Mouse (Mus musculus): ENCODE data around the gene Dlx2. TPM values are rescaled to one million over a fixed set of nuclear protein-coding genes. Genes with fewer than 3 reads are reported as not detected.

The Dlx2 gene
- polyA plus RNA-seq, 1 experiment from 2014 or later: 0.19 TPM

DNA sequence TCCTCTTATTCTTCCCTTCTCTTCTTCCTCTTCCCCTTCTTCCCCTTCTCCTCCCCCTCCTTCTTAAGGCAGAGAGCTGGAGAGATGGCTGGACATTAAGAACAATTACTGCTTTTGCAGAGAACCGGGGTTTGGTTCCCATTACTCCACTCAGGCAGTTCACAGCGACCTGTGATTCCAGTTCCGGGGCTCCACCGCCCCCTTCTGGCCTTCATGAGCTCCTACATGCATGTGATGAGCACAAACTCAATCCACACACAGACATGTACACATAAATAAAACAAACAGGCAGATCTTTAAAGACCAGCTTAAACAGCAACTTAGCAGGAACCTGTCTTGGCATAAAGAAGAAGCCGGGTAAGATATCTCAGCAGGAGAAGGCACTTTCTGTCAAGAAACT is 9.5 kb upstream of the Dlx2 start:
- H3K27me3 ChIP-seq (replicated peaks; ENCODE audit: control insufficient read depth, insufficient read depth, low read length): peaks cover 34% of the 10 kb centered on the region
- no peaks in the 10 kb centered on the region for H3K36me3 ChIP-seq (ENCODE audit: control insufficient read depth, insufficient read depth, low read length)
- WGBS: 59% methylated on average over 5 of the region's 5 CpGs
- no peak overlapping the region for H3K27ac ChIP-seq (ENCODE audit: low read depth, low read length)
- no peaks in the 10 kb centered on the region for H3K9me3 ChIP-seq (ENCODE audit: control insufficient read depth, low read length)
- H3K4me1 ChIP-seq (replicated peaks; ENCODE audit: control insufficient read depth, insufficient read depth, low read length): no peaks in the 10 kb centered on the region; the same call in 1 of the 2 replicates
- no peak overlapping the region for H3K9ac ChIP-seq (ENCODE audit: low read depth, low read length)
- H3K4me2 ChIP-seq: no peak overlapping the region
- DNase-seq (ENCODE audit: low spot score): no peak
- no peak overlapping the region for H3K4me3 ChIP-seq (ENCODE audit: low read depth, low read length)
- ATAC-seq (replicated peaks; ENCODE audit: low FRiP score): no peak

GRCm38 (mm10) chr2:71551704-71552103 is 5.2 kb upstream of the Dlx2 start:
- peaks cover 3% of the 10 kb centered on the region for H3K4me1 ChIP-seq (replicated peaks; ENCODE audit: control insufficient read depth, insufficient read depth, low read length)
- no peak for ATAC-seq (replicated peaks; ENCODE audit: low FRiP score)

DNA sequence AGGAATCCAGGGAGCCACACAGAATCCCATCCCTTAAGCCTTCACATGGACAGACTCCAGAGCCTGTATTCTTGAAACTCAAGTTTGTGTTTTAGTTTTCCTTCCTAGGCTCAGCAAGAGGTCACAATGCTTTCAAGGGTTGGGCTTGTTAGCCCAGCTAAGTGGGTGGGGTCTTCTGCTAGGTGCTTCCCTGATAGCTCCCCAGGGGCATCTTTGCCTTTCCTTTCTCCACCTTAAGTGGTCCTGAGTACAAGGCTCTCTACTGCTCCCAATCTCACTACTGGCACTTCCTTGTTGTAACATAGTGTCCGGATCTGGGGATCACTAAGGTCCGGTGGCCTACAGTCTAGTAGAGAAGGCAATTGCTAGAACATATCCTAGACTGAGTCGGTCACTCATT is 3.8 kb upstream of the Dlx2 start:
- ATAC-seq (replicated peaks; ENCODE audit: low FRiP score) (no peak), DNase-seq (ENCODE audit: low spot score) (no peak)
- H3K9me3 ChIP-seq (ENCODE audit: control insufficient read depth, low read length): no peaks in the 10 kb centered on the region
- peaks cover 85% of the 10 kb centered on the region for H3K27me3 ChIP-seq (replicated peaks; ENCODE audit: control insufficient read depth, insufficient read depth, low read length)
- H3K4me3 ChIP-seq (ENCODE audit: low read depth, low read length): no peak overlapping the region
- no peak overlapping the region for H3K4me2 ChIP-seq
- H3K27ac ChIP-seq (ENCODE audit: low read depth, low read length): no peak overlapping the region
- no peaks in the 10 kb centered on the region for H3K36me3 ChIP-seq (ENCODE audit: control insufficient read depth, insufficient read depth, low read length)
- 32% methylated on average over 3 of the region's 3 CpGs for WGBS
- peaks cover 15% of the 10 kb centered on the region for H3K4me1 ChIP-seq (replicated peaks; ENCODE audit: control insufficient read depth, insufficient read depth, low read length)
- H3K9ac ChIP-seq (ENCODE audit: low read depth, low read length): no peak overlapping the region

More at GRCm38 (mm10) chr2:71551704-71552103, 5.2 kb upstream of the Dlx2 start:
- Histone ChIP-seq H3K9ac (ENCODE audit: low read depth, low read length) (no peak overlapping the region), H3K9me3 (ENCODE audit: control insufficient read depth, low read length) (no peaks in the 10 kb centered on the region), H3K27ac (ENCODE audit: low read depth, low read length) (no peak overlapping the region), H3K27me3 (replicated peaks; ENCODE audit: control insufficient read depth, insufficient read depth, low read length) (peaks cover 72% of the 10 kb centered on the region), H3K4me3 (ENCODE audit: low read depth, low read length) (no peak overlapping the region), H3K4me2 (no peak overlapping the region), H3K36me3 (ENCODE audit: control insufficient read depth, insufficient read depth, low read length) (no peaks in the 10 kb centered on the region)
- 2% methylated on average over 18 of the region's 18 CpGs for WGBS
- no peak for DNase-seq (ENCODE audit: low spot score)

GRCm38 (mm10) chr2:71547829-71548228 is 1.3 kb upstream of the Dlx2 start:
- ATAC-seq (replicated peaks; ENCODE audit: low FRiP score) (no peak), DNase-seq (ENCODE audit: low spot score) (peak; percentile 67)
- no peak overlapping the region for H3K9ac ChIP-seq (ENCODE audit: low read depth, low read length)
- no peak overlapping the region for H3K4me3 ChIP-seq (ENCODE audit: low read depth, low read length)
- no peak overlapping the region for H3K27ac ChIP-seq (ENCODE audit: low read depth, low read length)
- no peak overlapping the region for H3K4me2 ChIP-seq
- H3K36me3 ChIP-seq (ENCODE audit: control insufficient read depth, insufficient read depth, low read length): no peaks in the 10 kb centered on the region
- peaks cover 23% of the 10 kb centered on the region for H3K4me1 ChIP-seq (replicated peaks; ENCODE audit: control insufficient read depth, insufficient read depth, low read length)
- 1% methylated on average over 8 of the region's 8 CpGs for WGBS
- H3K9me3 ChIP-seq (ENCODE audit: control insufficient read depth, low read length): no peaks in the 10 kb centered on the region
- peaks cover 94% of the 10 kb centered on the region for H3K27me3 ChIP-seq (replicated peaks; ENCODE audit: control insufficient read depth, insufficient read depth, low read length)

GRCm38 (mm10) chr2:71545882-71546639 is 493 bp downstream of the Dlx2 start:
- H3K9me3 ChIP-seq (ENCODE audit: control insufficient read depth, low read length): no peaks in the 10 kb centered on the region
- H3K4me3 ChIP-seq (ENCODE audit: low read depth, low read length): peak overlapping the region; percentile 59
- peak; percentile 71 for DNase-seq (ENCODE audit: low spot score)
- peak overlapping the region; percentile 98 for H3K4me2 ChIP-seq
- H3K27me3 ChIP-seq (replicated peaks; ENCODE audit: control insufficient read depth, insufficient read depth, low read length): peaks cover 94% of the 10 kb centered on the region
- H3K9ac ChIP-seq (ENCODE audit: low read depth, low read length): 0 out of 2 replicates have a peak overlapping the region, but pooled peaks have one; percentile 22
- WGBS: under 1% methylated on average over 59 of the region's 59 CpGs
- 0 out of 2 replicates have a peak, but pooled peaks have one; percentile 18 for ATAC-seq (replicated peaks; ENCODE audit: low FRiP score)
- no peaks in the 10 kb centered on the region for H3K36me3 ChIP-seq (ENCODE audit: control insufficient read depth, insufficient read depth, low read length)
- H3K27ac ChIP-seq (ENCODE audit: low read depth, low read length): no peak overlapping the region
- peaks cover 28% of the 10 kb centered on the region for H3K4me1 ChIP-seq (replicated peaks; ENCODE audit: control insufficient read depth, insufficient read depth, low read length)

GRCm38 (mm10) chr2:71545401-71545881 is 1.1 kb downstream of the Dlx2 start:
- no peaks in the 10 kb centered on the region for H3K36me3 ChIP-seq (ENCODE audit: control insufficient read depth, insufficient read depth, low read length)
- H3K4me1 ChIP-seq (replicated peaks; ENCODE audit: control insufficient read depth, insufficient read depth, low read length): peaks cover 28% of the 10 kb centered on the region
- H3K27me3 ChIP-seq (replicated peaks; ENCODE audit: control insufficient read depth, insufficient read depth, low read length): peaks cover 96% of the 10 kb centered on the region
- DNase-seq (ENCODE audit: low spot score): peak; percentile 71
- WGBS: 2% methylated on average over 32 of the region's 32 CpGs
- 0 out of 2 replicates have a peak, but pooled peaks have one; percentile 6 for ATAC-seq (replicated peaks; ENCODE audit: low FRiP score)
- H3K27ac ChIP-seq (ENCODE audit: low read depth, low read length): no peak overlapping the region
- H3K9ac ChIP-seq (ENCODE audit: low read depth, low read length): no peak overlapping the region
- peak overlapping the region; percentile 59 for H3K4me3 ChIP-seq (ENCODE audit: low read depth, low read length)
- peak overlapping the region; percentile 98 for H3K4me2 ChIP-seq
- no peaks in the 10 kb centered on the region for H3K9me3 ChIP-seq (ENCODE audit: control insufficient read depth, low read length)

DNA sequence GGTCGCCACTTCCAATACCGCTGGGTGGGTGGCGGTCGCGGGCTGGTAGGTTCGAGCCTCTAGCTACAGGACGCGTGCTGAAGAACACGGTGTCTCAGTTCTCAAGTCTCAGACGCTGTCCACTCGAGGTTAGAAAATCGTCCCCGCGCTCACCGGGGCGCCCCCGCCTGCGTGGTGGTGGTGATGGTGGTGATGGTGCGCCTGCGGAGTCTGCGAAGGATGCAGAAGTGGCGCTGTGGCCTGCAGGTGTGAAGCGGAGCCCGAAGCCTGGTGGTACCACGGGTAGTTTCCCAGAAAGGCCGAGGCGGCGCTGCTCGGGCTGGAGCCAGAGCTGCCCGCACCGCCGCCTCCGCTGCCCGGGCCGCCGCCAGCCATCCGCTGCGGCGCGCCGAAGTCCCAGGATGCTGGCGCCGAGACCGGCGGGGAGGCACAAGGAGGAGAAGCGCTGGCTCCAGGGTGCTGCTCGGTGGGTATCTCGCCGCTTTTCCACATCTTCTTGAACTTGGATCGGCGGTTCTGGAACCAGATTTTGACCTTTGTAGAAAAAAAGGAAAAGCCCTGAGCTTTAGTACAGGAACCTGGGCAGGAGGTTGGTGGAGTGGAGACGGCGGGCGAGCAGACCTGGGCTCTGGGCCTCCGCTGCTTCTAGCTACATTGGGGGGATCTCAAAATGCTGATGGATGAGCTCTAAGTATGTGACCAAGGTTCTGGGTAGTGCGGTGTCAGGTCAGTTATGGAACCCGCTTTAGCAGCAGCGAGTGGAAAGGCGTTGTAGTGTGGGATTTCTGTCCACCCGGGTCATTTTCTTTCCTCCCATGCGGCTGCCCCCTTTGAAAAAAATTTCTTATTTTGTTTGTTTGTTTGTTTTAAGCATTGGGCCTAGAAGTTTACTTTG is 1.9 kb downstream of the Dlx2 start:
- no peaks in the 10 kb centered on the region for H3K9me3 ChIP-seq (ENCODE audit: control insufficient read depth, low read length)
- DNase-seq (ENCODE audit: low spot score) (no peak), ATAC-seq (replicated peaks; ENCODE audit: low FRiP score) (0 out of 2 replicates have a peak, but pooled peaks have one; percentile 21)
- H3K4me1 ChIP-seq (replicated peaks; ENCODE audit: control insufficient read depth, insufficient read depth, low read length): peaks cover 28% of the 10 kb centered on the region
- WGBS: 2% methylated on average over 61 of the region's 61 CpGs
- peak overlapping the region; percentile 16; the same call in 1 of the 2 replicates for H3K4me2 ChIP-seq
- H3K36me3 ChIP-seq (ENCODE audit: control insufficient read depth, insufficient read depth, low read length): no peaks in the 10 kb centered on the region
- no peak overlapping the region for H3K27ac ChIP-seq (ENCODE audit: low read depth, low read length)
- H3K27me3 ChIP-seq (replicated peaks; ENCODE audit: control insufficient read depth, insufficient read depth, low read length): peaks cover 96% of the 10 kb centered on the region
- no peak overlapping the region for H3K9ac ChIP-seq (ENCODE audit: low read depth, low read length)
- peak overlapping the region; percentile 23 for H3K4me3 ChIP-seq (ENCODE audit: low read depth, low read length)

DNA sequence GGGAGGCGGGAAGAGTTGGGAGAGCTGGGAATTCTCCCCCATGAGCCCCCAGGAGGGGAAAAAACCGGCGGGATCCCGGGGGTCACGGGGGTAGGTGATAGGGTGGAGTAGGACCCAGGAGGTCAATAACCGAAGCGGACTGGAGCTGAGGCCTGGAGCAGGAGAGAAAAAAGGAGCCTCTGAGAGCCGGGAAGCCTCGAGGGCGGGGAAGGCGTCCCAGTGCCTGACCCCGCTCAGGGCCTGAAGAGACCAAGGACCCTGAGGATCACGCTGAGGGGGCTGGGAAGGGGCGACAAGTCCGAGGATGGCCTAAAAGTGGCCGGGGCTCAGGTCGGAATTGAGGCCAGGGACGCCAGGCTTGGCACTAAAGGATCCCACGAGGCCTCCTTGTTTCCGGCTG is 2.6 kb downstream of the Dlx2 start:
- ATAC-seq (replicated peaks; ENCODE audit: low FRiP score): no peak

More for the DNA sequence above, 2.6 kb downstream of the Dlx2 start:
- Histone ChIP-seq H3K4me3 (ENCODE audit: low read depth, low read length) (peak overlapping the region; percentile 23), H3K36me3 (ENCODE audit: control insufficient read depth, insufficient read depth, low read length) (no peaks in the 10 kb centered on the region), H3K27ac (ENCODE audit: low read depth, low read length) (no peak overlapping the region), H3K9me3 (ENCODE audit: control insufficient read depth, low read length) (no peaks in the 10 kb centered on the region), H3K9ac (ENCODE audit: low read depth, low read length) (no peak overlapping the region), H3K4me1 (replicated peaks; ENCODE audit: control insufficient read depth, insufficient read depth, low read length) (peaks cover 28% of the 10 kb centered on the region), H3K4me2 (no peak overlapping the region), H3K27me3 (replicated peaks; ENCODE audit: control insufficient read depth, insufficient read depth, low read length) (peaks cover 96% of the 10 kb centered on the region)
- WGBS: 5% methylated on average over 20 of the region's 20 CpGs
- no peak for DNase-seq (ENCODE audit: low spot score)

All from liver, embryonic 11.5 days (tissue).